Mouse (Mus musculus): ENCODE results near the gene Cd34. TPM values are rescaled to one million over a fixed set of nuclear protein-coding genes. Genes with fewer than 3 reads are reported as not detected.

Cd34 gene
- polyA plus RNA-seq, 1 experiment from 2014 or later: 19.5 TPM

GRCm38 (mm10) chr1:194929972-194930355 lies 8.7 kb upstream of the Cd34 start:
- no peaks in the 10 kb centered on the region for H3K27me3 ChIP-seq (ENCODE audit: control insufficient read depth, insufficient read depth, low read length)
- H3K36me3 ChIP-seq (ENCODE audit: control insufficient read depth, insufficient read depth, low read length): no peaks in the 10 kb centered on the region
- no peaks in the 10 kb centered on the region for H3K9me3 ChIP-seq (ENCODE audit: control insufficient read depth, low read length)
- no peak for ATAC-seq (ENCODE audit: low read depth)
- no peak overlapping the region for H3K27ac ChIP-seq (ENCODE audit: low read depth, low read length)
- H3K4me3 ChIP-seq (ENCODE audit: low read depth, low read length): no peak overlapping the region
- H3K4me1 ChIP-seq (ENCODE audit: control insufficient read depth, insufficient read depth, low read length): no peaks in the 10 kb centered on the region
- no peak overlapping the region for H3K9ac ChIP-seq (replicated peaks; ENCODE audit: low read depth, low read length)
- no peak overlapping the region for H3K4me2 ChIP-seq (ENCODE audit: low read depth, low read length)
- WGBS: 90% methylated on average over 1 of the region's 1 CpGs

- Histone ChIP-seq H3K36me3 (ENCODE audit: control insufficient read depth, insufficient read depth, low read length) (no peaks in the 10 kb centered on the region), H3K4me3 (ENCODE audit: low read depth, low read length) (no peak overlapping the region), H3K4me1 (ENCODE audit: control insufficient read depth, insufficient read depth, low read length) (no peaks in the 10 kb centered on the region), H3K4me2 (ENCODE audit: low read depth, low read length) (no peak overlapping the region), H3K9me3 (ENCODE audit: control insufficient read depth, low read length) (no peaks in the 10 kb centered on the region), H3K27ac (ENCODE audit: low read depth, low read length) (no peak overlapping the region), H3K27me3 (ENCODE audit: control insufficient read depth, insufficient read depth, low read length) (no peaks in the 10 kb centered on the region), H3K9ac (replicated peaks; ENCODE audit: low read depth, low read length) (no peak overlapping the region)
- ATAC-seq (ENCODE audit: low read depth): no peak
Measured at GRCm38 (mm10) chr1:194930706-194931105, 7.9 kb upstream of the Cd34 start.

GRCm38 (mm10) chr1:194935351-194935750 lies 3.3 kb upstream of the Cd34 start:
- WGBS: 41% methylated on average over 1 of the region's 1 CpGs

GRCm38 (mm10) chr1:194941528-194941927 lies 2.9 kb downstream of the Cd34 start:
- Histone ChIP-seq H3K36me3 (ENCODE audit: control insufficient read depth, insufficient read depth, low read length) (no peaks in the 10 kb centered on the region), H3K4me1 (ENCODE audit: control insufficient read depth, insufficient read depth, low read length) (peaks cover 5% of the 10 kb centered on the region; the same call in 1 of the 2 replicates), H3K4me2 (ENCODE audit: low read depth, low read length) (no peak overlapping the region), H3K9me3 (ENCODE audit: control insufficient read depth, low read length) (no peaks in the 10 kb centered on the region), H3K4me3 (ENCODE audit: low read depth, low read length) (no peak overlapping the region), H3K27me3 (ENCODE audit: control insufficient read depth, insufficient read depth, low read length) (peaks cover 4% of the 10 kb centered on the region; the same call in 1 of the 2 replicates), H3K9ac (replicated peaks; ENCODE audit: low read depth, low read length) (no peak overlapping the region), H3K27ac (ENCODE audit: low read depth, low read length) (no peak overlapping the region)
- ATAC-seq (ENCODE audit: low read depth): no peak

More at GRCm38 (mm10) chr1:194935351-194935750, 3.3 kb upstream of the Cd34 start:
- Histone ChIP-seq H3K4me1 (ENCODE audit: control insufficient read depth, insufficient read depth, low read length) (peaks cover 5% of the 10 kb centered on the region; the same call in 1 of the 2 replicates), H3K4me3 (ENCODE audit: low read depth, low read length) (no peak overlapping the region), H3K9ac (replicated peaks; ENCODE audit: low read depth, low read length) (no peak overlapping the region), H3K4me2 (ENCODE audit: low read depth, low read length) (no peak overlapping the region), H3K36me3 (ENCODE audit: control insufficient read depth, insufficient read depth, low read length) (no peaks in the 10 kb centered on the region), H3K27ac (ENCODE audit: low read depth, low read length) (no peak overlapping the region), H3K9me3 (ENCODE audit: control insufficient read depth, low read length) (no peaks in the 10 kb centered on the region), H3K27me3 (ENCODE audit: control insufficient read depth, insufficient read depth, low read length) (peaks cover 4% of the 10 kb centered on the region; the same call in 1 of the 2 replicates)
- ATAC-seq (ENCODE audit: low read depth): no peak

GRCm38 (mm10) chr1:194942912-194943311 lies 4.3 kb downstream of the Cd34 start:
- H3K9me3 ChIP-seq (ENCODE audit: control insufficient read depth, low read length): no peaks in the 10 kb centered on the region
- no peaks in the 10 kb centered on the region for H3K36me3 ChIP-seq (ENCODE audit: control insufficient read depth, insufficient read depth, low read length)
- no peak overlapping the region for H3K27ac ChIP-seq (ENCODE audit: low read depth, low read length)
- H3K27me3 ChIP-seq (ENCODE audit: control insufficient read depth, insufficient read depth, low read length): peaks cover 4% of the 10 kb centered on the region; the same call in 1 of the 2 replicates
- H3K4me1 ChIP-seq (ENCODE audit: control insufficient read depth, insufficient read depth, low read length): peaks cover 5% of the 10 kb centered on the region; the same call in 1 of the 2 replicates
- H3K4me3 ChIP-seq (ENCODE audit: low read depth, low read length): no peak overlapping the region
- H3K9ac ChIP-seq (replicated peaks; ENCODE audit: low read depth, low read length): no peak overlapping the region
- no peak for ATAC-seq (ENCODE audit: low read depth)
- H3K4me2 ChIP-seq (ENCODE audit: low read depth, low read length): no peak overlapping the region

- no peak for ATAC-seq (ENCODE audit: low read depth)
- H3K4me2 ChIP-seq (ENCODE audit: low read depth, low read length): no peak overlapping the region
- H3K27ac ChIP-seq (ENCODE audit: low read depth, low read length): no peak overlapping the region
Measured at GRCm38 (mm10) chr1:194943485-194943884, 4.9 kb downstream of the Cd34 start.

GRCm38 (mm10) chr1:194945382-194945781 lies 6.8 kb downstream of the Cd34 start:
- no peaks in the 10 kb centered on the region for H3K9me3 ChIP-seq (ENCODE audit: control insufficient read depth, low read length)
- H3K36me3 ChIP-seq (ENCODE audit: control insufficient read depth, insufficient read depth, low read length): no peaks in the 10 kb centered on the region
- no peak overlapping the region for H3K4me2 ChIP-seq (ENCODE audit: low read depth, low read length)
- H3K4me1 ChIP-seq (ENCODE audit: control insufficient read depth, insufficient read depth, low read length): no peaks in the 10 kb centered on the region
- no peak overlapping the region for H3K27ac ChIP-seq (ENCODE audit: low read depth, low read length)
- no peak for ATAC-seq (ENCODE audit: low read depth)
- no peak overlapping the region for H3K9ac ChIP-seq (replicated peaks; ENCODE audit: low read depth, low read length)
- WGBS: 77% methylated on average over 2 of the region's 2 CpGs
- no peak overlapping the region for H3K4me3 ChIP-seq (ENCODE audit: low read depth, low read length)
- no peaks in the 10 kb centered on the region for H3K27me3 ChIP-seq (ENCODE audit: control insufficient read depth, insufficient read depth, low read length)

More at GRCm38 (mm10) chr1:194943485-194943884, 4.9 kb downstream of the Cd34 start:
- WGBS: 77% methylated on average over 5 of the region's 5 CpGs
- Histone ChIP-seq H3K4me1 (ENCODE audit: control insufficient read depth, insufficient read depth, low read length) (peaks cover 5% of the 10 kb centered on the region; the same call in 1 of the 2 replicates), H3K27me3 (ENCODE audit: control insufficient read depth, insufficient read depth, low read length) (peaks cover 4% of the 10 kb centered on the region; the same call in 1 of the 2 replicates), H3K9ac (replicated peaks; ENCODE audit: low read depth, low read length) (no peak overlapping the region), H3K9me3 (ENCODE audit: control insufficient read depth, low read length) (no peaks in the 10 kb centered on the region), H3K4me3 (ENCODE audit: low read depth, low read length) (no peak overlapping the region), H3K36me3 (ENCODE audit: control insufficient read depth, insufficient read depth, low read length) (no peaks in the 10 kb centered on the region)

GRCm38 (mm10) chr1:194946467-194946866 lies 7.8 kb downstream of the Cd34 start:
- no peak overlapping the region for H3K4me2 ChIP-seq (ENCODE audit: low read depth, low read length)
- 100% methylated on average over 1 of the region's 1 CpGs for WGBS
- H3K36me3 ChIP-seq (ENCODE audit: control insufficient read depth, insufficient read depth, low read length): no peaks in the 10 kb centered on the region
- ATAC-seq (ENCODE audit: low read depth): no peak
- no peaks in the 10 kb centered on the region for H3K9me3 ChIP-seq (ENCODE audit: control insufficient read depth, low read length)
- no peak overlapping the region for H3K27ac ChIP-seq (ENCODE audit: low read depth, low read length)
- H3K27me3 ChIP-seq (ENCODE audit: control insufficient read depth, insufficient read depth, low read length): no peaks in the 10 kb centered on the region
- H3K9ac ChIP-seq (replicated peaks; ENCODE audit: low read depth, low read length): no peak overlapping the region
- no peaks in the 10 kb centered on the region for H3K4me1 ChIP-seq (ENCODE audit: control insufficient read depth, insufficient read depth, low read length)
- no peak overlapping the region for H3K4me3 ChIP-seq (ENCODE audit: low read depth, low read length)

GRCm38 (mm10) chr1:194950913-194951312 lies 12.3 kb downstream of the Cd34 start:
- ATAC-seq (ENCODE audit: low read depth): no peak
- Histone ChIP-seq H3K4me2 (ENCODE audit: low read depth, low read length) (no peak overlapping the region), H3K9ac (replicated peaks; ENCODE audit: low read depth, low read length) (no peak overlapping the region), H3K27me3 (ENCODE audit: control insufficient read depth, insufficient read depth, low read length) (no peaks in the 10 kb centered on the region), H3K27ac (ENCODE audit: low read depth, low read length) (no peak overlapping the region), H3K9me3 (ENCODE audit: control insufficient read depth, low read length) (no peaks in the 10 kb centered on the region), H3K4me3 (ENCODE audit: low read depth, low read length) (no peak overlapping the region), H3K4me1 (ENCODE audit: control insufficient read depth, insufficient read depth, low read length) (no peaks in the 10 kb centered on the region), H3K36me3 (ENCODE audit: control insufficient read depth, insufficient read depth, low read length) (no peaks in the 10 kb centered on the region)
- WGBS: 61% methylated on average over 2 of the region's 2 CpGs

All from neural tube, embryonic 14.5 days (tissue).